Mouse (Mus musculus) embryonic fibroblast, embryonic 13.5 days (primary cell): Measurements from ENCODE around the gene Dbn1.

Experiments used
- CTCF ChIP-seq: IDR thresholded peaks from 2 replicates; pipeline ENCODE4 v1.5.1; 2011; ENCODE audit warnings: mild to moderate bottlenecking, control low read depth, low read length, moderate library complexity, borderline replicate concordance; ENCODE audit not compliant: insufficient read depth
- POLR2A ChIP-seq: IDR thresholded peaks from 2 replicates; pipeline ENCODE4 v1.6.1; 2011; ENCODE audit warnings: low read depth, mild to moderate bottlenecking, control low read depth, low read length, moderate library complexity

- TF ChIP-seq POLR2A (no peak), CTCF (no peak)
Measured at GRCm38 (mm10) chr13:55477492-55477891, 10.4 kb downstream of the Dbn1 start.
